Mouse (Mus musculus) CH12.LX (cell line): ENCODE measurements at regions not wholly inside any gene's neighbourhood (a gene's known extent, or its start where the extent isn't known, plus 50 kb on each side); places are given as distances from the start of the nearest gene placed in this dataset.

Experiments
- DNase-seq: peaks from one replicate; pipeline ENCODE4 v3.0.0-alpha.2; 2013; ENCODE audit errors: extremely low read depth
- H3K27ac ChIP-seq: 2 replicates; pipeline ENCODE4 v1.5.1; 2012; ENCODE audit warnings: low read depth, mild to moderate bottlenecking, control low read depth, moderate library complexity; ENCODE audit not compliant: insufficient read depth
- H3K27me3 ChIP-seq: replicated peaks from 2 replicates; pipeline ENCODE3; 2012; ENCODE audit warnings: inconsistent platforms
- H3K36me3 ChIP-seq, 2 experiments: replicated peaks in 1 of 2; 2 replicates each; pipeline versions ENCODE3 to v1.6.1; 2012; ENCODE audit warnings: inconsistent platforms in 1 of 2, low read length in 1 of 2, mild to moderate bottlenecking in 1 of 2, mixed read lengths in 1 of 2, moderate library complexity in 1 of 2; ENCODE audit not compliant: control insufficient read depth in 1 of 2, insufficient read depth in 1 of 2
- H3K4me1 ChIP-seq, 2 experiments: 2 replicates each; pipeline ENCODE4 v1.6.1; 2012; ENCODE audit warnings: inconsistent platforms in 1 of 2, moderate library complexity in 1 of 2; ENCODE audit not compliant: insufficient read depth in 2 of 2, control insufficient read depth in 1 of 2
- H3K4me2 ChIP-seq: 2 replicates; pipeline ENCODE4 v1.6.1; 2012; ENCODE audit warnings: low read depth, mild to moderate bottlenecking, control low read depth; ENCODE audit not compliant: poor library complexity, insufficient read depth, severe bottlenecking
- H3K4me3 ChIP-seq, 3 experiments: fragments of 150-350 bp in 1 of 3; sonication (generic) in 1 of 3; replicated peaks in 1 of 3; 2 replicates each; pipeline versions ENCODE3 to v1.5.1; 2011 to 2012; ENCODE audit warnings: low read depth in 2 of 3, low read length in 2 of 3, mild to moderate bottlenecking in 2 of 3, moderate library complexity in 2 of 3, control low read depth in 1 of 3, improper control_type of control experiment in 1 of 3, inconsistent platforms in 1 of 3, mixed read lengths in 1 of 3; ENCODE audit not compliant: poor library complexity in 1 of 3
- H3K79me2 ChIP-seq: replicated peaks from 2 replicates; pipeline ENCODE4 v1.6.1; 2012; ENCODE audit warnings: mild to moderate bottlenecking, moderate library complexity; ENCODE audit not compliant: control insufficient read depth, poor library complexity, insufficient read depth, severe bottlenecking; ENCODE audit errors: extremely low read depth
- H3K9ac ChIP-seq: 2 replicates; pipeline ENCODE4 v1.6.1; 2012; ENCODE audit warnings: low read depth, mild to moderate bottlenecking, control low read depth, moderate library complexity; ENCODE audit not compliant: insufficient read depth
- H3K9me3 ChIP-seq: replicated peaks from 2 replicates; pipeline ENCODE3; 2012; ENCODE audit warnings: low read length, inconsistent platforms, mixed read lengths
- BHLHE40 ChIP-seq: IDR thresholded peaks from 2 replicates; pipeline ENCODE4 v1.6.1; 2011; ENCODE audit warnings: mild to moderate bottlenecking, low read depth, low read length, improper control_type of control experiment
- CHD1 ChIP-seq: IDR thresholded peaks from 2 replicates; pipeline ENCODE4 v1.6.1; 2012; ENCODE audit warnings: low read depth, low read length, improper control_type of control experiment, inconsistent platforms
- CTCF ChIP-seq, 2 experiments: IDR thresholded peaks in 1 of 2; conservative IDR thresholded peaks in 1 of 2; 2 replicates each; pipeline ENCODE4 v1.5.1; 2011 to 2012; ENCODE audit warnings: low read depth in 2 of 2, low read length in 2 of 2, improper control_type of control experiment in 1 of 2, inconsistent platforms in 1 of 2, mild to moderate bottlenecking in 1 of 2, moderate library complexity in 1 of 2
- E2F4 ChIP-seq: IDR thresholded peaks from 2 replicates; pipeline ENCODE4 v1.6.1; 2011; ENCODE audit warnings: low read depth, low read length, improper control_type of control experiment; ENCODE audit not compliant: insufficient replicate concordance
- ELF1 ChIP-seq: IDR thresholded peaks from 2 replicates; pipeline ENCODE4 v1.6.1; 2014; ENCODE audit warnings: low read depth, mild to moderate bottlenecking, inconsistent platforms, low read length, improper control_type of control experiment
- EP300 ChIP-seq: IDR thresholded peaks from 2 replicates; pipeline ENCODE4 v1.6.1; 2011; ENCODE audit warnings: low read length, improper control_type of control experiment
- ETS1 ChIP-seq: conservative IDR thresholded peaks from 2 replicates; pipeline ENCODE4 v1.6.1; 2012; ENCODE audit warnings: low read depth, mild to moderate bottlenecking, inconsistent platforms, low read length, improper control_type of control experiment, moderate library complexity
- HCFC1 ChIP-seq: IDR thresholded peaks from 2 replicates; pipeline ENCODE4 v1.6.1; 2012; ENCODE audit warnings: low read depth, mild to moderate bottlenecking, inconsistent platforms, low read length, improper control_type of control experiment
- IRF4 ChIP-seq: IDR thresholded peaks from 2 replicates; pipeline ENCODE4 v1.6.1; 2014; ENCODE audit warnings: low read depth, mild to moderate bottlenecking, inconsistent platforms, low read length, improper control_type of control experiment
- JUND ChIP-seq: conservative IDR thresholded peaks from 2 replicates; pipeline ENCODE4 v1.6.1; 2011; ENCODE audit warnings: low read depth, low read length, improper control_type of control experiment
- MAX ChIP-seq: IDR thresholded peaks from 2 replicates; pipeline ENCODE4 v1.6.1; 2011; ENCODE audit warnings: low read length, improper control_type of control experiment
- MAZ ChIP-seq: IDR thresholded peaks from 2 replicates; pipeline ENCODE4 v1.6.1; 2012; ENCODE audit warnings: low read depth, mild to moderate bottlenecking, inconsistent platforms, low read length, improper control_type of control experiment, moderate library complexity
- MEF2A ChIP-seq: IDR thresholded peaks from 2 replicates; pipeline ENCODE4 v1.6.1; 2014; ENCODE audit warnings: low read depth, mild to moderate bottlenecking, inconsistent platforms, low read length, improper control_type of control experiment, borderline replicate concordance
- MXI1 ChIP-seq: IDR thresholded peaks from 2 replicates; pipeline ENCODE4 v1.6.1; 2011; ENCODE audit warnings: mild to moderate bottlenecking, low read depth, low read length, improper control_type of control experiment
- MYC ChIP-seq: IDR thresholded peaks from 2 replicates; pipeline ENCODE4 v1.6.1; 2011; ENCODE audit warnings: low read depth, mild to moderate bottlenecking, improper control_type of control experiment, low read length
- POLR2A ChIP-seq: IDR thresholded peaks from 2 replicates; pipeline ENCODE4 v1.6.1; 2011; ENCODE audit warnings: low read depth, mild to moderate bottlenecking, improper control_type of control experiment, low read length
- RAD21 ChIP-seq: IDR thresholded peaks from 2 replicates; pipeline ENCODE4 v1.6.1; 2011; ENCODE audit warnings: low read depth, mild to moderate bottlenecking, low read length, improper control_type of control experiment, moderate library complexity
- RCOR1 ChIP-seq: conservative IDR thresholded peaks from 2 replicates; pipeline ENCODE4 v1.6.1; 2012; ENCODE audit warnings: low read depth, mild to moderate bottlenecking, inconsistent platforms, low read length, improper control_type of control experiment
- SIN3A ChIP-seq: IDR thresholded peaks from 2 replicates; pipeline ENCODE4 v1.6.1; 2012; ENCODE audit warnings: low read length, improper control_type of control experiment, inconsistent platforms
- SMC3 ChIP-seq: IDR thresholded peaks from 2 replicates; pipeline ENCODE4 v1.6.1; 2011; ENCODE audit warnings: low read depth, low read length, improper control_type of control experiment
- TBP ChIP-seq: conservative IDR thresholded peaks from 2 replicates; pipeline ENCODE4 v1.6.1; 2011; ENCODE audit warnings: low read depth, low read length, improper control_type of control experiment
- TCF12 ChIP-seq: IDR thresholded peaks from 2 replicates; pipeline ENCODE4 v1.6.1; 2014; ENCODE audit warnings: low read depth, mild to moderate bottlenecking, inconsistent platforms, low read length, improper control_type of control experiment
- UBTF ChIP-seq: IDR thresholded peaks from 2 replicates; pipeline ENCODE4 v1.6.1; 2012; ENCODE audit warnings: low read depth, mild to moderate bottlenecking, inconsistent platforms, low read length, improper control_type of control experiment, moderate library complexity
- USF1 ChIP-seq: IDR thresholded peaks from 2 replicates; pipeline ENCODE4 v1.6.1; 2014; ENCODE audit warnings: low read depth, mild to moderate bottlenecking, inconsistent platforms, low read length, improper control_type of control experiment
- USF2 ChIP-seq: conservative IDR thresholded peaks from 2 replicates; pipeline ENCODE4 v1.6.1; 2011; ENCODE audit warnings: low read depth, low read length, improper control_type of control experiment
- ZC3H11A ChIP-seq: IDR thresholded peaks from 2 replicates; pipeline ENCODE4 v1.6.1; 2012; ENCODE audit warnings: low read depth, mild to moderate bottlenecking, inconsistent platforms, low read length, improper control_type of control experiment
- ZKSCAN1 ChIP-seq: IDR thresholded peaks from 2 replicates; pipeline ENCODE4 v1.6.1; 2012; ENCODE audit warnings: low read depth, inconsistent platforms, low read length, improper control_type of control experiment, borderline replicate concordance
- ZNF384 ChIP-seq: IDR thresholded peaks from 2 replicates; pipeline ENCODE4 v1.6.1; 2012; ENCODE audit warnings: low read depth, low read length, improper control_type of control experiment, inconsistent platforms
- dilution Hi-C: fragments of 300-500 bp; cut with MboI; formaldehyde crosslinking; loops from 2 replicates; pipeline ENCODE4 v1.14.3; 2020; ENCODE audit warnings: low sequenced_read_pairs; ENCODE audit not compliant: extremely low pct_unique_long_range_greater_than_20kb, extremely low pct_ligation_motif_present
- in situ Hi-C: fragments of 300-500 bp; cut with MboI; formaldehyde crosslinking; loops from 3 replicates; pipeline ENCODE4 v1.14.3; 2019; ENCODE audit warnings: low sequenced_read_pairs, low pct_ligation_motif_present, low pct_unique_long_range_greater_than_20kb, mixed read lengths

- TF ChIP-seq MAX (0 out of 2 replicates have a peak, but pooled peaks have one; percentile 18), SIN3A (peak; percentile 89), MEF2A (peak; percentile 84; the same call in 1 of the 2 replicates), RCOR1 (peak; percentile 79; the same call in 1 of the 2 replicates)
- TF ChIP-seq, all 38 proteins: peak for 25
These were observed 558.2 kb downstream of the Lmo4 start (continued) for GRCm38 (mm10) chr3:143646836-143647235.

- Histone ChIP-seq H3K4me1 (peaks cover 18 to 47% of the 10 kb centered on the region in 2 experiments), H3K27me3 (no peaks in the 10 kb centered on the region), H3K4me3 (no peak overlapping the region), H3K9me3 (peaks cover 3% of the 10 kb centered on the region), H3K27ac (peak overlapping the region; percentile 48; the same call in 1 of the 2 replicates), H3K36me3 (no peaks in the 10 kb centered on the region), H3K9ac (peak overlapping the region; percentile 12; the same call in 1 of the 2 replicates), H3K79me2 (no peaks in the 10 kb centered on the region), H3K4me2 (peak overlapping the region; percentile 52)
- in situ Hi-C loops (no loop called here), dilution Hi-C loops (no loop called here)
- peak; percentile 86 for TF ChIP-seq TCF12
- no peak for TF ChIP-seq SIN3A
- TF ChIP-seq USF1: no peak
- no peak for TF ChIP-seq SMC3
- peak; percentile 1; the same call in 1 of the 2 replicates for TF ChIP-seq RAD21
- TF ChIP-seq RCOR1: no peak; the same call in 1 of the 2 replicates
- peak; percentile 31; the same call in 1 of the 2 replicates for TF ChIP-seq JUND
- TF ChIP-seq MEF2A: peak; percentile 100
- TF ChIP-seq CTCF (conservative IDR thresholded peaks at IDR 0.05 in 1 of 2, IDR thresholded peaks at IDR 0.05 in 1 of 2; ENCODE audit: low read depth in 2 of 2, low read length in 2 of 2): no peak
- peak; percentile 79 for TF ChIP-seq EP300
- TF ChIP-seq HCFC1: peak; percentile 39
- TF ChIP-seq E2F4: no peak
- TF ChIP-seq USF2: no peak
- no peak for TF ChIP-seq UBTF
- TF ChIP-seq MXI1: no peak
- no peak for TF ChIP-seq POLR2A
- TF ChIP-seq MYC: no peak; the same call in 1 of the 2 replicates
- 0 out of 2 replicates have a peak, but pooled peaks have one; percentile 60 for TF ChIP-seq CHD1
- TF ChIP-seq MAX: no peak; the same call in 1 of the 2 replicates
- peak; percentile 73 for TF ChIP-seq IRF4
- peak; percentile 57; the same call in 1 of the 2 replicates for TF ChIP-seq ZNF384
- no peak for TF ChIP-seq ZC3H11A
- peak; percentile 25; the same call in 1 of the 2 replicates for TF ChIP-seq BHLHE40
- peak; percentile 87 for TF ChIP-seq ETS1
- TF ChIP-seq ZKSCAN1: no peak
- peak; percentile 20; the same call in 1 of the 2 replicates for TF ChIP-seq MAZ
- peak; percentile 29; the same call in 1 of the 2 replicates for TF ChIP-seq ELF1
- 0 out of 2 replicates have a peak, but pooled peaks have one; percentile 36 for TF ChIP-seq TBP
- DNase-seq: peak; percentile 84
These were observed 572.0 kb downstream of the Lmo4 start for GRCm38 (mm10) chr3:143633036-143633435.
